Mouse (Mus musculus) heart, postnatal 10 days (tissue): Measurements from ENCODE around the gene Ift43. TPM values are rescaled to one million over a fixed set of nuclear protein-coding genes. Genes with fewer than 3 reads are reported as not detected.

Experiments used
- total RNA-seq, 2 experiments: library from RNA; stranded (reverse); gene quantifications; 2 replicates each; pipeline ENCODE4 v1.2.3; 2021

Ift43 gene
- total RNA-seq, 2 experiments from 2014 or later: 30.2 to 34.0 TPM

Other genes starting within 250 kb of the Ift43 start
- 10 to 100 TPM; 19.8 to 20.7 TPM for gene Tgfb3, start 3.5 kb upstream of the Ift43 start, total RNA-seq
- gene Gpatch2l, start 159.3 kb downstream of the Ift43 start, total RNA-seq: 10 to 100 TPM; 18.7 to 18.9 TPM